Mouse (Mus musculus): Measurements from ENCODE around the gene Rbfox3.

DNA sequence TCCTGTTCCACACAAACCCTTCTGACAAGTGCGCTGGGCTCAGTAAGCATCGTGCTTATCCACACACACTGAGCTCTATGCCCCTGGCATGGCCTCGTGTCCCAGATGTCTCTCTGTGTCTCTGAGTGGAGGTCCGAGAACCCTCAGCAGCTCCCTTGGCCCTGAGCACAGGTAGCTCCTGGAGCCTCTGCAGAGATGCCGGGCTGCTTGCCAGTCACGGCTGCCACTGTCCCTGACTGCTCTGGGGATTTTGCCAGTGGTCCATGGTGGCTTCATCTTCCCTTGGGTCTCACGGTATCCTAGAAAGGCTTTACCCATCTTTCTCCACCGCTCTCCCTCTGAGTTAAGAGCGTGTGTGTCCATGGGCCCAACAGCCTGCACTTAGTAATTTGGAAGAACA is 199.3 kb downstream of the Rbfox3 start:
- no peak for TF ChIP-seq CTCF (IDR thresholded peaks at IDR 0.05; ENCODE audit: extremely low read depth, insufficient read depth, insufficient read length, insufficient replicate concordance)
- TF ChIP-seq POLR2A (IDR thresholded peaks at IDR 0.05; ENCODE audit: low read depth, low read length): no peak
